ENCODE assay signal across 9 mouse cellular contexts in genomic region chr5:138173217-138173616, GRCm38 (mm10). TPM values are rescaled to one million over a fixed set of nuclear protein-coding genes. Genes with fewer than 3 reads are reported as not detected.
DNase-seq lines count a peak whose midpoint lies in the region; ATAC-seq lines count a peak whose summit lies in the region.
"Had no signal": no experiment of that assay in that cellular context is flagged by ENCODE, and none has a peak within 500 bp of the region (broad histone marks: within the 10 kb centered on the region; RNA-seq: fewer than 3 reads in every experiment).

No protein-coding gene starts in this region.

- peaks cover 55% of the 10 kb centered on the region for H3K36me3 ChIP-seq in heart, embryonic 15.5 days
- peaks cover 57% of the 10 kb centered on the region for H3K36me3 ChIP-seq in neural tube, embryonic 13.5 days
- H3K36me3 ChIP-seq in limb, embryonic 10.5 days: peaks cover 73% of the 10 kb centered on the region
- H3K36me3 ChIP-seq in stomach, embryonic 15.5 days: peaks cover 27% of the 10 kb centered on the region

- H3K4me1 ChIP-seq in heart, embryonic 15.5 days (replicated peaks): peaks cover 18% of the 10 kb centered on the region
- peaks cover 32% of the 10 kb centered on the region for H3K4me1 ChIP-seq in neural tube, embryonic 13.5 days (replicated peaks)
- peaks cover 15% of the 10 kb centered on the region for H3K4me1 ChIP-seq in limb, embryonic 10.5 days
- peaks cover 10% of the 10 kb centered on the region for H3K4me1 ChIP-seq in stomach, embryonic 15.5 days

- no peak overlapping the region for H3K9ac ChIP-seq in heart, embryonic 15.5 days
- no peak overlapping the region for H3K9ac ChIP-seq in neural tube, embryonic 13.5 days
- H3K9ac ChIP-seq in stomach, embryonic 15.5 days: no peak overlapping the region

- H3K4me2 ChIP-seq in heart, embryonic 15.5 days: peak overlapping the region; percentile 88; the same call in 1 of the 2 replicates
- peak overlapping the region; percentile 96 for H3K4me2 ChIP-seq in neural tube, embryonic 13.5 days
- H3K4me2 ChIP-seq in stomach, embryonic 15.5 days: peak overlapping the region; percentile 87; the same call in 1 of the 2 replicates

- DNase-seq in heart, postnatal 14 days: no peak
- DNase-seq in neural tube, embryonic 10.5 days (ENCODE audit: extremely low spot score, low spot score): no peak
- no peak for DNase-seq in limb, embryonic 10.5 days (ENCODE audit: low spot score)
- DNase-seq in left cerebral cortex, postnatal 36 days (ENCODE audit: low spot score in 2 of 2): no peak
- DNase-seq in yolk sac, embryonic 10.5 days (ENCODE audit: low spot score): no peak

- H3K27ac ChIP-seq in heart, embryonic 15.5 days: no peak overlapping the region
- H3K27ac ChIP-seq in neural tube, embryonic 13.5 days (replicated peaks): no peak overlapping the region
- H3K27ac ChIP-seq in limb, embryonic 10.5 days: no peak overlapping the region
- H3K27ac ChIP-seq in stomach, embryonic 15.5 days: no peak overlapping the region

- no peaks in the 10 kb centered on the region for H3K27me3 ChIP-seq in heart, embryonic 15.5 days
- no peaks in the 10 kb centered on the region for H3K27me3 ChIP-seq in neural tube, embryonic 13.5 days
- H3K27me3 ChIP-seq in limb, embryonic 10.5 days (ENCODE audit: low read depth, poor library complexity, severe bottlenecking): no peaks in the 10 kb centered on the region
- H3K27me3 ChIP-seq in stomach, embryonic 15.5 days (replicated peaks): no peaks in the 10 kb centered on the region
- H3K27me3 ChIP-seq: Patski had no signal

- no peak for ATAC-seq in heart, embryonic 15.5 days (replicated peaks; ENCODE audit: insufficient number of reproducible peaks, insufficient read depth, low FRiP score, low read depth)
- no peak for ATAC-seq in neural tube, embryonic 13.5 days (ENCODE audit: low read depth)
- no peak for ATAC-seq in stomach, embryonic 15.5 days (ENCODE audit: insufficient read depth, low FRiP score, low read depth)
- ATAC-seq: Patski had no signal

- 81% methylated on average over 3 of the region's 3 CpGs for WGBS in heart, embryonic 15.5 days
- WGBS in neural tube, embryonic 13.5 days: 89% methylated on average over 3 of the region's 3 CpGs
- WGBS in limb, embryonic 10.5 days: 82% methylated on average over 3 of the region's 3 CpGs
- WGBS in stomach, embryonic 15.5 days: 73% methylated on average over 3 of the region's 3 CpGs

- H3K4me3 ChIP-seq in heart, embryonic 15.5 days: no peak overlapping the region
- H3K4me3 ChIP-seq in neural tube, embryonic 13.5 days: peak overlapping the region; percentile 81
- peak overlapping the region; percentile 84 for H3K4me3 ChIP-seq in limb, embryonic 10.5 days
- peak overlapping the region; percentile 73; the same call in 1 of the 2 replicates for H3K4me3 ChIP-seq in stomach, embryonic 15.5 days (replicated peaks)

- no peaks in the 10 kb centered on the region for H3K9me3 ChIP-seq in heart, embryonic 15.5 days (replicated peaks)
- no peaks in the 10 kb centered on the region for H3K9me3 ChIP-seq in neural tube, embryonic 13.5 days
- H3K9me3 ChIP-seq in limb, embryonic 10.5 days (replicated peaks): no peaks in the 10 kb centered on the region
- H3K9me3 ChIP-seq in stomach, embryonic 15.5 days: no peaks in the 10 kb centered on the region

- intact Hi-C loops in heart, postnatal 14 days (cut with DNase I): no loop called here
- intact Hi-C loops in left cerebral cortex, postnatal 36 days (cut with DNase I): loop anchor here (2.0 kb wide), 1 partner anchor 14 kb away; the partner anchor contains the start of genes Cnpy4 and Taf6

RNA-seq across cellular contexts. Expression of gene Mcm7, which starts 1.0 kb away (rescaled TPM):
- polyA plus RNA-seq in heart, embryonic 15.5 days (2015; fragmentation: Nextera tagmentation; extraction: Ambion mirVana): 91.8 and 123 TPM in 2 replicates
- 10 to 100 TPM; 13.0 to 19.2 TPM for total RNA-seq in heart, postnatal 14 days (2021)
- polyA plus RNA-seq in neural tube, embryonic 13.5 days (2015; fragmentation: Nextera tagmentation; extraction: Ambion mirVana): 96.3 and 104 TPM in 2 replicates
- polyA plus RNA-seq in limb, embryonic 10.5 days (2016; fragmentation: Nextera tagmentation; extraction: Ambion mirVana): 384 and 399 TPM in 2 replicates
- 150 and 155 TPM in 2 replicates for polyA plus RNA-seq in stomach, embryonic 15.5 days (2015; fragmentation: Nextera tagmentation; extraction: Ambion mirVana)
- 10 to 100 TPM; 14.3 to 15.3 TPM for total RNA-seq in left cerebral cortex, postnatal 36 days (2021)

RNA-seq across cellular contexts. Expression of gene Ap4m1, which starts 1.4 kb away (rescaled TPM):
- polyA plus RNA-seq in heart, embryonic 15.5 days (2015; fragmentation: Nextera tagmentation; extraction: Ambion mirVana): 10.4 and 13.9 TPM in 2 replicates
- total RNA-seq in heart, postnatal 14 days (2021): 10 to 100 TPM in 1 of 2 experiments, 1 to 10 TPM in 1; 9.2 to 10.9 TPM
- 21.6 and 23.5 TPM in 2 replicates for polyA plus RNA-seq in neural tube, embryonic 13.5 days (2015; fragmentation: Nextera tagmentation; extraction: Ambion mirVana)
- polyA plus RNA-seq in limb, embryonic 10.5 days (2016; fragmentation: Nextera tagmentation; extraction: Ambion mirVana): 26.4 and 32.0 TPM in 2 replicates
- polyA plus RNA-seq in stomach, embryonic 15.5 days (2015; fragmentation: Nextera tagmentation; extraction: Ambion mirVana): 23.4 and 23.9 TPM in 2 replicates
- total RNA-seq in left cerebral cortex, postnatal 36 days (2021): 10 to 100 TPM; 20.1 to 26.6 TPM

RNA-seq across cellular contexts. Expression of gene Cops6, which starts 12.3 kb away (rescaled TPM):
- 231 and 274 TPM in 2 replicates for polyA plus RNA-seq in heart, embryonic 15.5 days (2015; fragmentation: Nextera tagmentation; extraction: Ambion mirVana)
- total RNA-seq in heart, postnatal 14 days (2021): 100 to 1,000 TPM; 124 TPM
- polyA plus RNA-seq in neural tube, embryonic 13.5 days (2015; fragmentation: Nextera tagmentation; extraction: Ambion mirVana): 307 and 311 TPM in 2 replicates
- 381 and 386 TPM in 2 replicates for polyA plus RNA-seq in limb, embryonic 10.5 days (2016; fragmentation: Nextera tagmentation; extraction: Ambion mirVana)
- 270 and 287 TPM in 2 replicates for polyA plus RNA-seq in stomach, embryonic 15.5 days (2015; fragmentation: Nextera tagmentation; extraction: Ambion mirVana)
- 100 to 1,000 TPM; 122 to 137 TPM for total RNA-seq in left cerebral cortex, postnatal 36 days (2021)

RNA-seq across cellular contexts. Expression of gene Taf6, which starts 14.0 kb away (rescaled TPM):
- polyA plus RNA-seq in heart, embryonic 15.5 days (2015; fragmentation: Nextera tagmentation; extraction: Ambion mirVana): 54.4 and 61.7 TPM in 2 replicates
- total RNA-seq in heart, postnatal 14 days (2021): 10 to 100 TPM; 25.3 to 28.4 TPM
- 81.7 and 85.6 TPM in 2 replicates for polyA plus RNA-seq in neural tube, embryonic 13.5 days (2015; fragmentation: Nextera tagmentation; extraction: Ambion mirVana)
- polyA plus RNA-seq in limb, embryonic 10.5 days (2016; fragmentation: Nextera tagmentation; extraction: Ambion mirVana): 133 and 145 TPM in 2 replicates
- 71.3 and 73.7 TPM in 2 replicates for polyA plus RNA-seq in stomach, embryonic 15.5 days (2015; fragmentation: Nextera tagmentation; extraction: Ambion mirVana)
- 10 to 100 TPM; 36.1 to 41.1 TPM for total RNA-seq in left cerebral cortex, postnatal 36 days (2021)

RNA-seq across cellular contexts. Expression of gene Cnpy4, which starts 14.1 kb away (rescaled TPM):
- 18.8 and 27.3 TPM in 2 replicates for polyA plus RNA-seq in heart, embryonic 15.5 days (2015; fragmentation: Nextera tagmentation; extraction: Ambion mirVana)
- 1 to 10 TPM; 6.8 to 7.1 TPM for total RNA-seq in heart, postnatal 14 days (2021)
- polyA plus RNA-seq in neural tube, embryonic 13.5 days (2015; fragmentation: Nextera tagmentation; extraction: Ambion mirVana): 34.0 and 37.3 TPM in 2 replicates
- 54.6 and 60.4 TPM in 2 replicates for polyA plus RNA-seq in limb, embryonic 10.5 days (2016; fragmentation: Nextera tagmentation; extraction: Ambion mirVana)
- polyA plus RNA-seq in stomach, embryonic 15.5 days (2015; fragmentation: Nextera tagmentation; extraction: Ambion mirVana): 44.4 and 48.0 TPM in 2 replicates
- 10 to 100 TPM; 14.5 to 18.0 TPM for total RNA-seq in left cerebral cortex, postnatal 36 days (2021)
